Mouse (Mus musculus): ENCODE data around the gene Bet1.

The Bet1 gene

GRCm38 (mm10) chr6:4086663-4087454 lies at the start of gene Bet1:
Bet1 (minus strand) TSS chr6:4086972.
- peak; percentile 78 to 83 for DNase-seq (ENCODE audit: low spot score in 2 of 2)

- DNase-seq (ENCODE audit: low spot score in 2 of 2): no peak
These were observed 45.5 kb upstream of the Bet1 start for GRCm38 (mm10) chr6:4132239-4132638.

- no peak for DNase-seq (ENCODE audit: low spot score in 2 of 2)
These were observed 44.4 kb upstream of the Bet1 start for GRCm38 (mm10) chr6:4131149-4131548.

DNA sequence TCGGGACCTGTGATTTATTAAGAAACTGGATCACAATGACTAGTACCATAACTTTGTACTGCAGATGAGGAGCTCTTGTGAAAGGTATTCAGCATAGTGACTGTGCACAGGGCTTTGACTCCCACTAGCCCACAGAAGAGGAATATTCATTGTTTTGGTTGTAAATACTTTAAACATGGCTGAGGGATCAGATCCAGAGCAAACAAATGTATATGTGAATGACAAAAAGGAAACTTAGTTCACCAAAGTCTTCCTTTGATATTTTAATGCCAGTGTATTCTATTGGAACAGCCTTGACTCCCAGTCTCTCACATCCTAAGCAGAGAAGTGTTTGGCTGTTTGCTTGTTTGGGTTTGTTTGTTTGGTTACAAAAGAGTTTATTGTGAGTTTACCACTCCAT lies 31.8 kb upstream of the Bet1 start:
- no peak for DNase-seq (ENCODE audit: low spot score in 2 of 2)

DNA sequence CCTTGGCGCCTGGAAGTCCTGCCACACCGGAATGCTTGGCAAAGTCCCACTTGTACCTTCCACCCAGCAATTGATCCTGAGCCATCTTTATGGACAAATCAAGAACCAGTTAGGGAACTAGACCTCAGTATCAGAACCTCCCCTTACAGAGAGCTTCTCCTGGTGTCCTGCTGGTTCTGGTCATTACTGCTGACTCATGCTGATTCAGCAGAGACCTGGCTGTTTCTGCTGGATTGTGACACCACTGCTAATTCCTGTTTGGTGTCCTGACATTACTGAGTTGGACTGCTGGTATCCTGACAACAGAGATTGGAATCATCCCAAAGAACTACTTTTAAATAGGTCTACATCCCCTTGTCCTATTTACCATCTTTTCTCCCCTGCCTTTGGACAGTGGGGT lies 3.7 kb upstream of the Bet1 start:
- DNase-seq (ENCODE audit: low spot score in 2 of 2): no peak

GRCm38 (mm10) chr6:4072281-4072680 lies 14.5 kb downstream of the Bet1 start:
- no peak for DNase-seq (ENCODE audit: low spot score in 2 of 2)

DNA sequence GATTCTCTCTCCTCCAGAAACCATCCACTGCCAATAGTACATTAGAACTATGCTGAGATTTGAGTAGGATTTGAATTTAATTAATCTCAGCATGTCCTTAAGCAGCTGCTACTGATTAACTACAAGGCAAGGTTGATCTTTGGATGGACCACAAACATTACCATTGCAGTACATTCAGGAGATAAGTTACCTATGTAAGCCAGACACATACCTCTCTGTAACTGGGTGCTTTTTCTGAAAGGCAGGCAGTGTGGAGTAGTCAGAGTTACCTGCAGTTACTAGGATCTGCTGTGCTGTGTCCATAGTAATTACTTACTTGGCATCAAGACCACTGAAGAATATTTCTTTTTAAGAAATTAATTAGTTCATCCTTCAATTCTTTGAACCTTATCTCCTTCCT lies 17.1 kb downstream of the Bet1 start:
- DNase-seq (ENCODE audit: low spot score in 2 of 2): no peak

DNA sequence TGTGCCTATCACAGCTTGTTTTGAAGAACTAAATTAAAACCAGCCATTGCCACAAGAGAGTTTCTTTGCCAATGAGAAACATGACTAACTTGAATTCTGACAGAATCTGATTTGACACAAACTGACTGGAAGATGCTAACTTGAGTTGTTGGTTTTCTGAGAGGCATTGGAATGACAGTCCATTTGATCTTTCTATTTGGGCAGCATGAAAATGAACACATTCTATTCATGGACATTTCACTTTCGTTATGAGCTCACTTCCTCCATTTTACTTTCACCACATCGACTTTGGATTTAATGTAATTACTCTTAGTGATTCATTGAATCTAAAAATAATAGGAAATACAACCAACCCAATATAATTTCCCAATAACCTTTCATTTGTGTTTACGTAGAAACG lies 32.4 kb downstream of the Bet1 start:
- no peak for DNase-seq (ENCODE audit: low spot score in 2 of 2)

DNA sequence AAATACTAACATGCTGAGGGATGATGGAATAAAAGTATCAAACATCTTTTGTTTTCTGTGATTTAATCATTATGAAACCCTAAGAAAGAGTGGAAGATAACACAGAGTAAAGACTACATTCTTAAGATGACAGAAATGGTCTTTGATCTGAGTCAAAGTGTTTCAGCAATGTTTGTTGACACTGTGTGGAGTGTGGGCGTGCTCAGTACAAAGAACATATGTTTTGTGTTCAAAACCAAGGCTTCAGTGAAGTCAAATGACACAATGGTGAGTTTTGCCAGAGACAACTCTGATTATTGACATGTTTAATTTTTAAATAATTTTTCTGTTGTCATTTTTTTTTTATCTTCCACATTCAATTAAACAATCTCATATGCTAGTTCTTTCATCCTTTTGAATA lies 33.9 kb downstream of the Bet1 start:
- DNase-seq (ENCODE audit: low spot score in 2 of 2): no peak

- DNase-seq (ENCODE audit: low spot score in 2 of 2): no peak
These were observed 39.6 kb downstream of the Bet1 start for GRCm38 (mm10) chr6:4047200-4047599.

DNA sequence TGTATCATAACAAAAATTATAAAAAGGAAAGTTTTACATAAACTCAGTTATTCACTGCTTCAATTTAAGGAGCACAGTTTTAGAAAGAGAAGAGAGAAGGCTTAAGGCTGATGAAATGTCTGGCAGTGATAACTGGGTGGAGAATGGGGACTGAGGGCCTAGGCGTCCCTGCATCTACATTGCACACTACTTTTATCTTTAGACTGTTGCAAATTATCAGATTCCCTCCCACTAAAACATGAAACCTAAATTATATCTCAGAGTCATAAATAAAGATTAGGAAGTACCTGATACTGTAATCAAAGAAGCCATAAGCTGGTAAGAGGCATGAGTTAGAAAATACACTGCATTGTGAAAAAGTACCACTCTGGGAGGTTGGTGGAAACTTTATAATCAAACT lies 45.0 kb downstream of the Bet1 start:
- no peak for DNase-seq (ENCODE audit: low spot score in 2 of 2)

- DNase-seq (ENCODE audit: low spot score in 2 of 2): no peak
These were observed 55.8 kb downstream of the Bet1 start for GRCm38 (mm10) chr6:4030956-4031355.

Measured in frontal cortex, postnatal 10 days (tissue).